Mouse (Mus musculus): Measurements from ENCODE around the gene Krtap19-2. TPM values are rescaled to one million over a fixed set of nuclear protein-coding genes. Genes with fewer than 3 reads are reported as not detected.
A peak's percentile ranks its signal among the peaks of the same experiment; 100 is the strongest.

Krtap19-2 gene
- polyA plus RNA-seq (2012; rRNA removed) = not detected in 2 replicates

GRCm38 (mm10) chr16:88874169-88874568 lies at the start of gene Krtap19-2:
Krtap19-2 (minus strand) TSS chr16:88874269.
- no peak for DNase-seq (ENCODE audit: low read depth, low spot score)
- 91% methylated on average over 3 of the region's 3 CpGs for WGBS

DNA sequence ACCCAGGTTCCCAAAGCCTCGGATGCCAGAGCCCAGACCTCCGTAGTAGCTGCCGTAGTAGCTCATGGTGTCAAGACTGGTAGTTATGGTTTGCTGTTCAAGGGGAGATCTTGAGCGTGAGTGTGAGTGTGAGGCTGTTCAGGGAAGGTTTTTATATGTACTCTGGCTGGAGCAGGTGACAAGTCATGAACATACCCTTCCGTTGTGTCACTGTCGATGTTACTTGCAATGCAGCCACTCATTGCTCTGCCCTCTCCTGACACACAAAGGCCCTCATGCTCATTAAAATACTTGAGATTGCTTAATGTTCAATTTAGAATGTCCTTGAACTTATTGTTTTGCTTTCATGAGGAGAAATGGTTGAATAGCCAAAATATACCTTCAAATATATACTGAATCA lies 22.3 kb upstream of the Krtap19-2 start, which contains the start of gene Krtap19-5:
Gene Krtap19-5 (minus strand): TSS at position 101 of the 400 bp plus-strand sequence.
- 88% methylated on average over 6 of the region's 6 CpGs for WGBS
- no peak for DNase-seq (ENCODE audit: low read depth, low spot score)

DNA sequence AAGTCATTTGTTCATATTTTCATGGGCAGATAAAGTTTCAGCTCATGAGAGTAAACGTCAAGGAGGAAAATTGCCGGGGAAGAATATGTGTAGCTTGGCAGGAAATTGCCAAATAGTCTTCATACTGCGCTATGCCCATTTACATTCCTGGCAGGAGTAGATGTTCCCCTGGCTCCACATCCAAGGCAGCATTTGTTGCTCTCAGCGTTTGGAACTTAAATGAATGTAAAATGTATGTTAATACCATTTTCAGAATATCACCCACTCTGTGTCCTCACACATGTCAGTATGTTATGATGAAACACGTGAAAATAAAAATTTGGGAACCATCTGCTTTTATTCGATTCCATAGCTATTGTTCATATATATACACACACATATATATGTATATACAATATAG lies 12.8 kb upstream of the Krtap19-2 start:
- 76% methylated on average over 6 of the region's 6 CpGs for WGBS

DNA sequence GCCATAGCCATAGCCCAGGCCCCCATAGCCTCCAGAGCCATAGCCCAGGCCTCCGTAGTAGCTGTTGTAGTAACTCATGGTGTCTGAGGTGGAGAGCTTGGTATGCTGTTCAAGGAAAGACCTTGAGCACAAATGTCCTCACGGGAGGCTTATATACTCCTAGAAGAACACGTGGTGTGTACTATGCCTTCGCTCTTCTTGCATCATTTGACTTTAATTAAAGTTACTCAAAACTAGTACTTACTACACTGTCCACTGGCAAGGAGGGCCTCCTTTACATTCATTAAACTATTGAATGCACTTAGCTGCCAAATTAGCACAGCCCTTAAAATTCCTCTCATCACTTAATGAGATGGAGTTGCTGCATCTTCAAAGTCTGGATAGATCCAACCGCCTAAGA lies 10.9 kb upstream of the Krtap19-2 start, which contains the start of gene Krtap19-4:
Gene Krtap19-4 (minus strand): TSS at position 101 of the 400 bp plus-strand sequence.
- 89% methylated on average over 5 of the region's 5 CpGs for WGBS
- DNase-seq (ENCODE audit: low read depth, low spot score) = no peak

More for the DNA sequence above, 12.8 kb upstream of the Krtap19-2 start:
- no peak for DNase-seq (ENCODE audit: low read depth, low spot score)

GRCm38 (mm10) chr16:88877938-88878337 lies 3.9 kb upstream of the Krtap19-2 start, which contains the start of gene Krtap19-3:
Krtap19-3 (minus strand) TSS chr16:88878038.
- DNase-seq (ENCODE audit: low read depth, low spot score) = no peak
- WGBS = 66% methylated on average over 2 of the region's 2 CpGs

DNA sequence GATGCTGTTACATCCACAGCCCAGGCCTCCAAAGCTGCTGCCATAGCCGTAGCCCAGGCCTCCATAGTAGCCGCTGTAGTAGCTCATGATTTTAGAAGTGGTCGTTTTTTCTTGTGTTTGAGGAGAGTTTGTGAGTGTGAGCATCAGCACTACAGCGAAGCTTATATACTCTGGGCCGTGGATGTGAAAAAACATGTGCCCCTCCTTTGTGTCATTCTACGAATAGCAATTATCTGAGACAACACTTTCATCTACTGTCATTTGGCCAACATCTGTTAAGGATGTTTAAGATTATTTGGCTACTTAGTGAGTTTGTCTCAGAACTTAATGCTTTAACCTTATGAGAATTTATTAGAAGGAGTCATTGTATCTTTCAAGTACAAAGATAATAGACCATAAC lies 4.8 kb downstream of the Krtap19-2 start, which contains the start of gene Krtap19-1:
Gene Krtap19-1 (minus strand): TSS at position 101 of the 400 bp plus-strand sequence.
- no peak for DNase-seq (ENCODE audit: low read depth, low spot score)
- 88% methylated on average over 6 of the region's 6 CpGs for WGBS

DNA sequence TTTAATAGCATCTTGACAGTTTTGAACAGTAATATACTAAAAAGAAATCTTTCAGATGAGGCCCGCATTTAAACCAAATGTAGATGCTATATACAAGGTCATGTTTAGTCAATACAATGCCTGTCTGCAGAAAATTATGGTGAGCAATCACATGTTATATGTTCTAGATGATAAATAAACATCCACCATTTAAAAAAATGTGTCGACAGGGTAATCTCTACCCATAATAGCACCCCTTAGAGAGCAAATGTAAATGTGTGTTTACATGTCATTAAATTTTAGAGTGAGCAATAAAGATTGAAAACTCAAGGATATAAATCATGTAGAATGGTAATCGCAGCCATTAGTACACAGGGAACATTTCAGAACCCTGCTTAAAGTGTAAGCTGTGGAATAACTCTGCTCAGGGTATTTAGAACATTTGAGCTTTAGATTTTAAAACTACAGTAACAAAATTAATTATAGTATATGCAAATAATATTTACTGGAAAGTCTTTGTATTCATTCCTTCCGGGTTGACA lies 9.1 kb downstream of the Krtap19-2 start:
- no peak for DNase-seq (ENCODE audit: low read depth, low spot score)
- WGBS = 45% methylated on average over 4 of the region's 4 CpGs

DNA sequence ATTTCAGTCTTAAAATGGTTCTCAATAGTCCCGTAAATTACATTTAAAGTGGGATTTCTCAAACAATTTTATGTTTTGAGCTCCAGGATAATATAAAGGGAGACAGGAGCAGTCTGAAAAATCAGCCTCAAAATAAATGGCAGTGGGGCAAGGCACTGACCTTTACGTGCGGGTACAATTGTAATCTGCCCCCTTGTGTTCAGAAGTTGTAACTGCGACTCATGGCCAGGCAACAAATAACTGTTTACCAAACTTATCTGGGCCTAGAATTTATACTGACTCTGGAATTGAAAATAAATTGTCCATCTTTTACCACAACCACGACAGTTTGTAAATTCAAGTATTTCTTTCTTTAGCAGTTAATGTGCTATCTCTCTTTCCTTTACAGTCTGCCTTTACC lies 22.6 kb downstream of the Krtap19-2 start:
- WGBS = 15% methylated on average over 5 of the region's 5 CpGs
- DNase-seq (ENCODE audit: low read depth, low spot score) = no peak

- 83% methylated on average over 4 of the region's 4 CpGs for WGBS
- no peak for DNase-seq (ENCODE audit: low read depth, low spot score)
Measured at GRCm38 (mm10) chr16:88848558-88848957, 25.5 kb downstream of the Krtap19-2 start.

GRCm38 (mm10) chr16:88847363-88847762 lies 26.7 kb downstream of the Krtap19-2 start:
- no peak for DNase-seq (ENCODE audit: low read depth, low spot score)
- WGBS = 51% methylated on average over 1 of the region's 1 CpGs

DNA sequence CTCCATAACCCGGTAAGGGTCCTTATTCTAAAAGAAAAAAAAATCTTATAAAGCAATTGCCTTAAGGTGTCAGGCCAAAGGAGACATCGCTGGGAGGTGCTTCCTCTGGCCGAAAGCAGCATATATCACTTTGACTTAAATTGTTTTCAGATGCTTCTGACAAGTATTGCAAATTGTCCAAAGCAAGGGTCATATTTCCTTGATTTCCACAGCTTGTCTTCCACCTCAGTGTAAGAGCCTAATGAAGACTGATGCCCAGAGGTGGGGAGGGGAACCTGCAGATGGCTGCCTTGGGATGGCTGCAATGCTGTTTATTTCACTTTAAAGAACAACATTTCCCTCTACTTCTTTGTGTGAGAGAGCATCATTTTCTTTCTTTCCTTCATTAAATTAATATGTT lies 47.1 kb downstream of the Krtap19-2 start:
- 80% methylated on average over 3 of the region's 3 CpGs for WGBS

GRCm38 (mm10) chr16:88826095-88826652 lies 47.9 kb downstream of the Krtap19-2 start, which contains the start of gene Krtap14:
Krtap14 (minus strand) TSS chr16:88826145.
- no peak for DNase-seq (ENCODE audit: low read depth, low spot score)
- 89% methylated on average over 9 of the region's 9 CpGs for WGBS

More for the DNA sequence above, 47.1 kb downstream of the Krtap19-2 start:
- no peak for DNase-seq (ENCODE audit: low read depth, low spot score)

GRCm38 (mm10) chr16:88823736-88824135 lies 50.3 kb downstream of the Krtap19-2 start:
- peak; percentile 43 for DNase-seq (ENCODE audit: low read depth, low spot score)
- 73% methylated on average over 3 of the region's 3 CpGs for WGBS

Other genes starting within 250 kb of the Krtap19-2 start
- not detected in 2 replicates for gene 2310079G19Rik, start 246.6 kb downstream of the Krtap19-2 start, polyA plus RNA-seq (2012; rRNA removed)
- gene Krtap26-1, start 226.5 kb downstream of the Krtap19-2 start, polyA plus RNA-seq (2012; rRNA removed) = not detected in 2 replicates
- gene Krtap27-1, start 202.6 kb downstream of the Krtap19-2 start, polyA plus RNA-seq (2012; rRNA removed) = not detected in 2 replicates
- not detected in 2 replicates for gene 2310061N02Rik, start 166.3 kb downstream of the Krtap19-2 start, polyA plus RNA-seq (2012; rRNA removed)
- gene Krtap13-1, start 145.4 kb downstream of the Krtap19-2 start, polyA plus RNA-seq (2012; rRNA removed) = not detected in 2 replicates
- gene Krtap13, start 122.6 kb downstream of the Krtap19-2 start, polyA plus RNA-seq (2012; rRNA removed) = not detected in 2 replicates
- gene 2310034C09Rik, start 115.4 kb downstream of the Krtap19-2 start, polyA plus RNA-seq (2012; rRNA removed) = not detected in 2 replicates
- gene 2310057N15Rik, start 100.1 kb downstream of the Krtap19-2 start, polyA plus RNA-seq (2012; rRNA removed) = not detected in 2 replicates
- gene Gm5965, start 96.4 kb downstream of the Krtap19-2 start, polyA plus RNA-seq (2012; rRNA removed) = not detected in 2 replicates
- gene Gm20741, start 62.0 kb downstream of the Krtap19-2 start, polyA plus RNA-seq (2012; rRNA removed) = not detected in 2 replicates
- not detected in 2 replicates for gene Krtap15, start 54.1 kb downstream of the Krtap19-2 start, polyA plus RNA-seq (2012; rRNA removed)
- not detected in 2 replicates for gene Krtap14, start 48.1 kb downstream of the Krtap19-2 start, polyA plus RNA-seq (2012; rRNA removed)
- not detected in 2 replicates for gene Krtap19-1, start 4.9 kb downstream of the Krtap19-2 start, polyA plus RNA-seq (2012; rRNA removed)
- not detected in 2 replicates for gene Krtap19-3, start 3.8 kb upstream of the Krtap19-2 start, polyA plus RNA-seq (2012; rRNA removed)
- gene Krtap19-4, start 10.8 kb upstream of the Krtap19-2 start, polyA plus RNA-seq (2012; rRNA removed) = not detected in 2 replicates
- gene Krtap19-5, start 22.2 kb upstream of the Krtap19-2 start, polyA plus RNA-seq (2012; rRNA removed) = not detected in 2 replicates
- gene Krtap19-9b, start 58.0 kb upstream of the Krtap19-2 start, polyA plus RNA-seq (2012; rRNA removed) = not detected in 2 replicates
- gene Krtap16-3, start 88.6 kb upstream of the Krtap19-2 start, polyA plus RNA-seq (2012; rRNA removed) = not detected in 2 replicates
- gene Krtap22-2, start 136.5 kb upstream of the Krtap19-2 start, polyA plus RNA-seq (2012; rRNA removed) = not detected in 2 replicates
- gene Gm10229, start 141.0 kb upstream of the Krtap19-2 start, polyA plus RNA-seq (2012; rRNA removed) = not detected in 2 replicates
- gene Krtap6-1, start 157.4 kb upstream of the Krtap19-2 start, polyA plus RNA-seq (2012; rRNA removed) = not detected in 2 replicates
- not detected in 2 replicates for gene Gm10228, start 167.2 kb upstream of the Krtap19-2 start, polyA plus RNA-seq (2012; rRNA removed)
- not detected in 2 replicates for gene Krtap6-5, start 173.6 kb upstream of the Krtap19-2 start, polyA plus RNA-seq (2012; rRNA removed)
- not detected in 2 replicates for gene 1110025L11Rik, start 189.7 kb upstream of the Krtap19-2 start, polyA plus RNA-seq (2012; rRNA removed)
- gene Krtap6-3, start 209.7 kb upstream of the Krtap19-2 start, polyA plus RNA-seq (2012; rRNA removed) = not detected in 2 replicates